Mouse (Mus musculus) ES-E14 (cell line): ENCODE results near the gene Khsrp. TPM values are rescaled to one million over a fixed set of nuclear protein-coding genes. Genes with fewer than 3 reads are reported as not detected.

Experiments
- DNase-seq: peaks from one replicate; pipeline ENCODE4 v3.0.0-alpha.2; 2013; ENCODE audit warnings: low read depth, low spot score
- H3K27ac ChIP-seq: 2 replicates; pipeline ENCODE4 v1.5.1; 2012; ENCODE audit warnings: low read depth, mild to moderate bottlenecking, low read length, moderate library complexity, mixed read lengths; ENCODE audit not compliant: poor library complexity, insufficient read depth, severe bottlenecking
- H3K36me3 ChIP-seq: 2 replicates; pipeline ENCODE4 v1.6.1; 2012; ENCODE audit warnings: mild to moderate bottlenecking, low read length, moderate library complexity, mixed read lengths; ENCODE audit not compliant: control insufficient read depth, poor library complexity, insufficient read depth, severe bottlenecking
- H3K4me1 ChIP-seq, 2 experiments: fragments of 150-350 bp in 1 of 2; sonication (generic) in 1 of 2; 2 replicates each; pipeline ENCODE4 v1.6.1; 2012; ENCODE audit warnings: low read length in 2 of 2, mild to moderate bottlenecking in 1 of 2, mixed read lengths in 1 of 2; ENCODE audit not compliant: control insufficient read depth in 2 of 2, insufficient read depth in 2 of 2, poor library complexity in 1 of 2
- H3K4me3 ChIP-seq, 2 experiments: fragments of 150-350 bp in 1 of 2; sonication (generic) in 1 of 2; 2 replicates each; pipeline ENCODE4 v1.5.1; 2012; ENCODE audit warnings: low read length in 2 of 2, low read depth in 1 of 2, mild to moderate bottlenecking in 1 of 2, mixed read lengths in 1 of 2; ENCODE audit not compliant: insufficient read depth in 1 of 2, poor library complexity in 1 of 2, severe bottlenecking in 1 of 2
- H3K9ac ChIP-seq: 2 replicates; pipeline ENCODE4 v1.6.1; 2012; ENCODE audit warnings: low read depth, mild to moderate bottlenecking, low read length, mixed read lengths; ENCODE audit not compliant: poor library complexity, insufficient read depth, severe bottlenecking
- H3K9me3 ChIP-seq: fragments of 150-350 bp; sonication (generic); 2 replicates; pipeline ENCODE4 v1.6.1; 2012; ENCODE audit warnings: low read depth, mild to moderate bottlenecking, low read length; ENCODE audit not compliant: control insufficient read depth, insufficient read depth
- CHD2 ChIP-seq: IDR thresholded peaks from 2 replicates; pipeline ENCODE4 v1.6.1; 2014; ENCODE audit warnings: mild to moderate bottlenecking, low read depth, low read length, inconsistent platforms
- HCFC1 ChIP-seq: IDR thresholded peaks from 2 replicates; pipeline ENCODE4 v1.6.1; 2012; ENCODE audit warnings: low read length, inconsistent platforms, borderline replicate concordance; ENCODE audit not compliant: insufficient read depth
- MAFK ChIP-seq: IDR thresholded peaks from 2 replicates; pipeline ENCODE4 v1.6.1; 2014; ENCODE audit warnings: mild to moderate bottlenecking, low read depth, low read length, inconsistent platforms; ENCODE audit not compliant: insufficient read depth
- ZC3H11A ChIP-seq: IDR thresholded peaks from 2 replicates; pipeline ENCODE4 v1.6.1; 2012; ENCODE audit warnings: low read depth, mild to moderate bottlenecking, inconsistent platforms, low read length, borderline replicate concordance
- ZNF384 ChIP-seq: IDR thresholded peaks from 2 replicates; pipeline ENCODE4 v1.6.1; 2012; ENCODE audit warnings: low read depth, low read length, inconsistent platforms
- in situ Hi-C, 2 experiments: fragments of 600-800 bp; cut with MboI; formaldehyde crosslinking; loops; one replicate each; pipeline ENCODE4 v1.15.1; 2025; ENCODE audit warnings: low sequenced_read_pairs in 2 of 2, inconsistent platforms in 1 of 2; ENCODE audit not compliant: unreplicated experiment in 2 of 2
- total RNA-seq: library from RNA; depleted of rRNA; stranded (reverse); fragments of 300-350 nt; gene quantifications from 2 replicates; pipeline ENCODE4 v1.2.3, GENCODE M21; 2012

Khsrp gene
- total RNA-seq, 1 experiment: 82.3 TPM

DNA sequence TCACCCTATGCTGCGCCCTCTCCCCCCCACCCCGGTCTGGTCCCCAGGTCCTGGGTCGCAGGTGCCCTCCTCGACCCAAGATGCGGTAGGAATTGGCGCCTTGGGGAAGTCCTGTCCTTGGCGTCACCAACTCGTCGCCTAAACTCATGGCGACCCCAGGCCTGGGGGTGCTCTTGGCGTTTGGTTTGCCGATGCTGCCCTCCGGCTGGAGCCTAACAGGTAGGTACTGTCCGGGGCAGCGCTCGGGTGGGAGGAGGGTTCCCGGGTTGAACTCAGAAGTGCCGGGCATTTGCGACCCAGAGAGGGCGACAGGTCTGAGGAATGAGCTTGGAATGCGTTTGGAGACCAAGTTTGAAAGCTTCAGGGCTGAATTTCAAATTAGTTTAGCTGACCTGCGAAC is 31.2 kb upstream of the Khsrp start:
- peak overlapping the region; percentile 74 for H3K9ac ChIP-seq
- in situ Hi-C loops: no loop called here
- TF ChIP-seq MAFK (no peak), ZC3H11A (no peak), CHD2 (no peak), ZNF384 (peak; percentile 82; the same call in 1 of the 2 replicates), HCFC1 (no peak)
- DNase-seq: no peak
- peak overlapping the region; percentile 10; the same call in 1 of the 2 replicates for H3K27ac ChIP-seq
- H3K9me3 ChIP-seq: no peaks in the 10 kb centered on the region
- peaks cover 0 to 23% of the 10 kb centered on the region in 2 experiments; a peak in 2 of 4 replicates for H3K4me1 ChIP-seq
- peak overlapping the region; percentile 69 to 78 for H3K4me3 ChIP-seq
- H3K36me3 ChIP-seq: peaks cover 8% of the 10 kb centered on the region; the same call in 1 of the 2 replicates

DNA sequence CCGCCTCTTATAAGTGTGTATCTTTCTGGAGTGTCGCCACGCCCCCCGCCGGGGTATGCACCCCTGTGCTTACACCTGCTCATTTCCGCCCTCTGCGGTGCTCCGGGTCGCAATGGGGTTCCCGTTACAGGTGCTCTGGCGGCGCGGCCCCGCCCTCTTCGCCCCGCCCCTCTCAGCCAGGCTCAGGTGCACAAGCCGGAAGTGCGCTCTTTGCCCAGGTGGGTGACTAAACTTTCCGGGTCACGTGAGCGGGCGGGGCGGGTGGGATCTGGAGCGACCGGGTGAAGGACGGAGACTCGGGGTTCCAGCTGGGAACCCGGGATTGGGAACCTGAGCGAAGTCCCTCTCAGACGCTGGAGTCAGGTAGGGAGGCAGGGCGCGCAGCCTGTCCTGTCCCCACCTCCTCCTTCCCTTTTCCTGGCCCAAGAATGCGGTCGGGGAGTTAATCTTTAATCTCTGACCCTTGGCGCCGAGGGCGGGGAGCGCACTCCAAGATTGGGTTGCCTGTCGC is 30.7 kb upstream of the Khsrp start:
- peak overlapping the region; percentile 69 to 78 for H3K4me3 ChIP-seq
- no peak for TF ChIP-seq MAFK
- no peaks in the 10 kb centered on the region for H3K9me3 ChIP-seq
- H3K9ac ChIP-seq: peak overlapping the region; percentile 74
- in situ Hi-C loops: no loop called here
- H3K4me1 ChIP-seq: peaks cover 0 to 23% of the 10 kb centered on the region in 2 experiments; a peak in 2 of 4 replicates
- peaks cover 8% of the 10 kb centered on the region; the same call in 1 of the 2 replicates for H3K36me3 ChIP-seq
- peak overlapping the region; percentile 10; the same call in 1 of the 2 replicates for H3K27ac ChIP-seq
- no peak for DNase-seq

DNA sequence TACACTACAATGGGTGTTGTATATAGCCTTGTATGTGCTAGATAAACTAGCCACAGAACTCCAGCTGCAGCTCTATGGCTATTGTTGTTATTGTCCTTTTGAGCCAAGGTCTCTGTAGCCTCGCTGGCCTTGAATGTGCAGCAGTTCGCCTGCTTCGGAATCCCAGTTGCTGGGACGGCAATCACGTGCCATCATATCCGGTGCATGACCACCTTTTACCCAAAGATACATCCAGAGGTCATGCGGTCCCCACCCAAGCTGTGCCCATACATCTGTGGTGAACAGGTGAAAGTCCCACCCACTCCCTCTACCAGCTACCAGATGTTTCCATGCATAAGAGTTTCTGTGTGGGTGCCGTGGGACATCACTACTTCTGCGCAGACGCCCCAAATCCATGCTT is 29.7 kb upstream of the Khsrp start:
- no peak for TF ChIP-seq HCFC1
- TF ChIP-seq CHD2: no peak
- TF ChIP-seq ZNF384: no peak
- TF ChIP-seq MAFK: no peak
- Histone ChIP-seq H3K4me1 (peaks cover 0 to 19% of the 10 kb centered on the region in 2 experiments; a peak in 2 of 4 replicates), H3K9me3 (no peaks in the 10 kb centered on the region), H3K9ac (no peak overlapping the region), H3K27ac (no peak overlapping the region), H3K4me3 (peak overlapping the region in 1 of 2 experiments; percentile 92; a peak in 2 of 4 replicates), H3K36me3 (peaks cover 5% of the 10 kb centered on the region; the same call in 1 of the 2 replicates)
- no peak for DNase-seq
- in situ Hi-C loops: no loop called here

DNA sequence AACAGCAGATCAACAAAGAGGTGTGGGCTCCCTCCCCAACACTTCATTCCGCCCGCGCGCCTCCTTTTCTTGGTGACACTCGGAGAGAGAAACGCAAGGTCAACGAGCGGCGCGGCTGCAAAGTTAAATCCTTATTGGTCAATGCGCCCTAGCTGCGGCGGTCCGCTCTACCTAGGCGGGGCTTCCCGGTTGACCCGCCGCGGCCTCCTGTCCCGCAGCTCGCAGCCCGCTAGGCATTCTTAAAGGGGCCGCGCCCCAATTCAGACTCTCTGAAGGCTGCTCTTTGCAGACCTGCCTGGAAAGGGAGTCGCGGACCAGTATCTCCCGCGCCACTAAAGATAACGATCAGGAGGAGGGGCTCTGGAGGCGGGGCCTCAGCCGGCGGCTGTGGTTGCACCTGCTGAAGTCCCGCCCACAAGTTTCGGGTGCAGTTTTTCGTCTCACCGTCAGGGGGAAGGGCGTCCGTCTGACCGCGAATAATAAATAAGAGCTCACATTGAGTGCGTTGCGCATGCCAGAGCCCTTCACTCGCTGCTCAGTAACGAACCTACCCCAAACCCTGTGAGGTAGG is 29.0 kb upstream of the Khsrp start:
- Histone ChIP-seq H3K9ac (peak overlapping the region; percentile 41; the same call in 1 of the 2 replicates), H3K4me1 (peaks cover 0 to 19% of the 10 kb centered on the region in 2 experiments; a peak in 2 of 4 replicates), H3K27ac (no peak overlapping the region), H3K4me3 (peak overlapping the region; percentile 92 to 98), H3K9me3 (no peaks in the 10 kb centered on the region), H3K36me3 (peaks cover 3% of the 10 kb centered on the region; the same call in 1 of the 2 replicates)
- TF ChIP-seq CHD2: no peak
- TF ChIP-seq ZC3H11A: no peak
- TF ChIP-seq MAFK: no peak
- TF ChIP-seq HCFC1: no peak; the same call in 1 of the 2 replicates
- no peak for TF ChIP-seq ZNF384
- peak; percentile 94 for DNase-seq
- in situ Hi-C loops: no loop called here

DNA sequence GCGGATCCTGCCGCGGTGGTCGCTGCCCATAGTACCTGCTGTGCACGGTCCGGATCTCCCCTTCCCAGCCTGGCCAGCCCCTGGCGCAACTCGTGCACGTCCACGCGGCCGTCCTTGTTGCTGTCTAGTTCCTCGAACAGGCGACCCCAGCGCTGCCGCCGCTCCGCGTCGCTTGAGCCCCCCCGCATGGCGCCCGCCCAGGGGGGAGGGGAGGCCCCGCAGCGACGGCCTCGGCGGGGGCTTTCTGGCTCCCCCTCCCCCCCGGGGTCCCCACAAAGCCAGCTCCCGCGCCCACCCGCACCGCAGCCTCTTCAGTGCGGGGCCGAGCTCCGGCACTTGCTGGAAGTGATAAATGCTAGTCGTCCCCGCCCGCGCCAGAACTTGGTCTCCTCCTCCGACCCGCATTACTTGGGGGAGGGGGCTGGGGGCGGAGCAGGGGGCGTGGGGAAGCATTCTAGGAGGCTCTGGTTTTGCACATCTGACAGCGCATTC is 28.2 kb upstream of the Khsrp start, which contains the start of gene Slc25a23:
Gene Slc25a23, minus strand, starts transcription at position 378 of the 492 bp plus-strand sequence.
- DNase-seq: peak; percentile 71
- H3K4me1 ChIP-seq: peaks cover 0 to 17% of the 10 kb centered on the region in 2 experiments; a peak in 2 of 4 replicates
- no peak for TF ChIP-seq ZNF384
- no peak for TF ChIP-seq CHD2
- no peak for TF ChIP-seq MAFK
- TF ChIP-seq ZC3H11A: no peak
- no peak for TF ChIP-seq HCFC1
- in situ Hi-C loops: loop anchor here in 1 of 2 experiments (10.0 kb wide), 1 partner anchor 275 kb away; no protein-coding TSS in a partner anchor
- no peaks in the 10 kb centered on the region; the same call in 1 of the 2 replicates for H3K36me3 ChIP-seq
- peak within 1 kb of the TSS; percentile 77 for H3K9ac ChIP-seq
- H3K27ac ChIP-seq: no peak within 1 kb of the TSS
- H3K4me3 ChIP-seq: peak within 1 kb of the TSS; percentile 92 to 98
- no peaks in the 10 kb centered on the region for H3K9me3 ChIP-seq
